Mouse (Mus musculus) cerebellum, adult 9-10 months (tissue): ENCODE data around the gene Gm10322.
A peak's percentile ranks its signal among the peaks of the same experiment; 100 is the strongest.

Experiments used
- DNase-seq: peaks from one replicate; pipeline ENCODE4 v3.0.0; 2022

The Gm10322 gene

DNA sequence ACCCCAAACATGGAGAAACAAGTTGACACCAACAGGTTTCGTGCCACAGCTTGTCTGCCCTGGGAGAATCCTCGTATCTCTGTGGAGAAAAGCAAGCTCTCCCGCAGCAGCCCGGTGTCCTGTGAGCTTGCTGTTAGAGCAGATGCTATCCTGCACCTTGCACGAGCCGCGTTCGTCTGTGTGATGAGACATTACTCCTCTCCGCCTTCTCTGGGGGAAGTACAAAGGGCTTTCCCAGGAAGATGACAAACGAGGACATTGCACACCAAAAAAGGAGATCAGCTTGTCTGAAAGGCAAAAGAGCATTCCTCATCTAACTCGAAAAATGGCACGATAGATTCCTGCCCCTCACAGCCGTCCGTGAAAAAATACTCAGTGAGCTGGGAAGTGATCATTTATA, 13.0 kb upstream of the Gm10322 start:
- peak; percentile 65 for DNase-seq

DNA sequence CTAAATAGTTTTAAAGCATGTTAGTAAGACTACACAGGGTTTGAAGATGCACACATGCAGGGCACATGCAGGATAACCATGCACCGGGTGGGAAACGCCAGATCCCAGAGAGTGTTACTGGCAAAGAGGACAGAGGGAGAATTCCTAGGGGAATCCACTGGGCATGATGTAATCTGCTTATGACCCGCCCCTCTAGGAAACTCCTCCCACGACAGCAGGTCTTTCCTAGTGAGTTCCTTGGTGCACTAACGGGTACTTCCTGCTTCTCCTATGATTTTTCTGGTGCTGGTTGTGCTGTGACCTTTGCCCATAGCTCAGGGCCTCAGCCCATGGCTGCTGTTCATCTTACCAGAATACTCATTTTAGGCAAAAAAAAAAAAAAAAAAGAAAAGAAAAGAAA, 12.0 kb upstream of the Gm10322 start:
- DNase-seq = peak; percentile 51

DNA sequence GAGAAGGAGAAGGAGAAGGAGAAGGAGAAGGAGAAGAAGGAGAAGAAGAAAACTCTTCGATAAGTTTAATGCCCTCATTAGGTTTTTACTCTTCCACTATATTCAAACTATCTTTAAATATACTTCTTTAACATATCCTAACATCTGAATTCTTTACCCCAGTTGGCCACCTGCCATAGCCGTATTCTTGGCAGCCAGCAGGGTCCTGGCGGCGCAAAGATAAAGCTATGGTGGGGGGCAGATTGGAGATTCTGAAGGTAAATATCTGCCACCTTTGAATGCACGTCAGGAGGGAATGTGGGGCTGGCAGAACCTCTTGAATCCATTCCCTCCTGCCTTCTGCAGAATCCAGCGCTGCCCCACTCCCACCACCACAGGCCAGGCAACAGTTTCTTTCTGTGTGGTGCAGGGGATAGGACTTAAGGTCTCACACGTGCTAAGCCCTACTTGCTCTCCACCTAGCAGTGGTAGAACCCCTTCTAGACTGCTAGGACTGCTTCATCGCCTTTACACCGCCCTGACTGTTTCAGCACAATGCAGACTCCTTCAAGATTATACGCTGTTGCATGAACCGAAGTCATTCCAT, 10.9 kb upstream of the Gm10322 start:
- no peak for DNase-seq

DNA sequence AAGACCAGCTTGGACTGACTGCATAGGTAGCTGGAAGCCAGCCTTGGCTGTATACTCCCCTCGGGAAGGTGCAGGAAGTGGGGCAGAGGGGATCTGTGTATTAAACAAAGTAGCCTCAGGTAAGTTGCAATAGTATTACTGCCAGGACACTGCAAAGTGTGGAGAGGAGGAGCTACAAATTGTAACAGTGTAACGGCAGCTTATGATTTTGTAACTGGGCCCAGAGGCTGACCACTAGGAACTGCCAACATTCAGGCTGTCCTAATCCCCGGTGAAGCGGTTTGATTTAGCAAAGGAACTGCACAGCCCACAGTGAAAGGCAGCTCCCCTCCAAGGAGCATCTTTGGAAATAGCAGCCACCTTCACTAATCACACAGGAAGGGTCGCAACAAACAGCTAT, 2.6 kb upstream of the Gm10322 start:
- peak; percentile 54 for DNase-seq

DNA sequence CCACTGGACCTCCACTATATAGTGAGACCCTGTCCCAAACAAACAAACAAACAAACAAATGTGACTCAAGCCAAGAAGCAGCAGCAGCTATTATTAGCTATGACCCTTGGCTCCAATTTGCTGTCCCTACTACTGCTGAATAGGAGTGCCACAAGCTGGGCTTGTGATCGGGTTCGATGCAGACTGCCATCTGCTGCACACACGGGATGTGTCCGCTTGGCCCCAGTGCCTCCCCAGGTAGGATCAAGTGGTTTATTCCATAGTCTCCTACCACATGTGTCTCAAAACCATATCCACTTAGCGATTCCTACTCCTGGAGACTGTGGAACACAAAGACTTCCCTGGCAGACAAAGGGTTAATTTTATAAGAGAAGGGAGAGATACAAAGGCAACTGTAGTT, 1.7 kb upstream of the Gm10322 start:
- DNase-seq = peak; percentile 81

DNA sequence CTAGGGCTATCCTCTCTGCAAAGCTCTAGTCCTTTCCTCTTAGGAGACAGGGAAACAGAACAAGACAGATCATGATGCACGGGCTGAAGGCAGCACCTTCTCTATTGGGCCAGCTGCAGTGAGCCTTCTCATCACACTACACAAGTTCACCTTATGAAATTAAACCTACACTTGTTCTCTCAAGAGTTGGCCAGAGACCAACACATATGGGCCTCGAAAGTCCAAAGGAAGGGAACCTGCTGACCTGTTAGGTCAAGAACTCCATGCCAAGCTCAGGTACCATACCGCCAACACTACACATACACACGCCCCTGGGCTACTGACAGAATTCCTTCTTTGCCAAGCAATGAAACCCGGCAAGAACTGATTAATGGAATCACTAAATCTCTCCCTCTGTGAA, 452 bp upstream of the Gm10322 start:
- DNase-seq = peak; percentile 68

DNA sequence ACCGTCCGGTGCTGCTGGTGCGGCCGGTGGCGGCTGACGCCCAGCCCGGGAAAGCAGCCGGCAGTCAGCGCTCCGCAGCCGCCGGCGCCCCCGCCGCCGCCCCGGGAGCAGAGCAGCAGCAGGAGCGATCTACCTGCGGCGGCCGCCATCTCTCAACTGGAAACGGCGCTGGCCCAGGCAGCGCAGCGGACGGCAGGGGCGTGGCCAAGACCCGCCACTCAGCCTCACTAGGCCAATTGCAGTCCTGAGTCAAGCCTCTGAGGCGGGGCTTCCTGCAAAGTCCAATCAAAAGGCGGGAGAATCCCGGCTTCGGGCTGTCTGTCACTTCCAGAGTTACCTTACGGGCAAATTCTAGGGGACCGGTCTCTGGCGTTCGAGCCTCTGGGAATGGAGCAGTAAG, 659 bp downstream of the Gm10322 start, which contains the start of gene Mcu:
Gene Mcu (minus strand): TSS at position 171 of the 400 bp plus-strand sequence.
- DNase-seq = peak; percentile 98

DNA sequence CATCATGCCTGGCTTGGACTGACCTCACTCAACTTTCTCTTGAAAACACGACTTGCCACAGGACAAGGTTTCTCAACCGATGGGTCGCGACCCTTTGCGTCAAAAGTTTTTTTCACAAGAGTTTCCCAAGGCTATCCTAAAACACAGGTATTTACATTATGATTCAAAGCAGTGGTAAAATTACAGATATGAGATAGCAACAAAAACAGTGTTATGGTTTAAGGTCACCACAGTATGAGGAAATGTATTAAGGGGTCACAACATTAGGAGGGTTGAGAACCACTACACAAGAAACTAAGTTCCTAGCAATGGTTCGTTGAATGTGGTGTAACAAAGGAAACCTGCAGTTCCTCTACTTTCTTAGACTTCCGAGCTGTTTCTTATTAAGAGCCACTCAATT, 1.9 kb downstream of the Gm10322 start:
- DNase-seq = no peak

DNA sequence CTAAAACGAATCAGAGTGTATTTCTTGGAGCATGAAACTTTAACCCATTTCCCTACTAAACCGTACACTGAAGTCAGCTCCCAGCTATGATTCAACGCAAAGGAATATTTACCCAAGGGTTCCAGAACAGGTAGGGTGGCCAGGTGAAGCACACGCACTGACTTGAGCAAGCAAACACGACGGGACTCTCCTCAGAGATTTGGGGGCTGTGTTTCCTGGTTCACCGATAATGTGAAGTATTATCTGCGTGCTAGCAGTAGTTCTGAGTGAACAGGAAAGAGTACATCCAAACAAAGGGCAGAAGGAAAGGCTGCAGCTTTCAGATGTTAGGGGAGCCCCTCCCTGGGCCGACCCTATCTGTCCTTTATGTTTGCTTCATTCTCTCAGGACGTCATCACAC, 5.5 kb downstream of the Gm10322 start:
- DNase-seq = no peak

DNA sequence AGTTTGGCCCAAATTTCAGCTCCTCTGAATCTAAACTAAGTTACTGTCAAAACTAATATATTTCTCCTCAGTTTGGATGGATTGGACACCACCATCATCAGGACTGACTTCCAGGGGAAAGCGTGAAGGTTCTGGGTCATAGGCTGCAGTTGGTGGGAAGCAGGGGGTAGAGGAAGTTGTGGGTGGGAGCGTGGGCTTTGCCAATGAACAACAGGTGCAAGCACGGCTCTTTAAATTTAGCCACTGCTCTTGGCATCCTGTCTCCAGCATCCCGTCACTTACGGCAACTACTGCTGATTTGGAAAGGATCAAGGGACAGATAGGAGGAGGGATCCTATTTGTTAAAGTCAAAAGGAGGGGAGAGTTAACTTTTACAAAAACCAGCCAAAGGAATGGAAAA, 7.6 kb downstream of the Gm10322 start:
- DNase-seq = peak; percentile 63

DNA sequence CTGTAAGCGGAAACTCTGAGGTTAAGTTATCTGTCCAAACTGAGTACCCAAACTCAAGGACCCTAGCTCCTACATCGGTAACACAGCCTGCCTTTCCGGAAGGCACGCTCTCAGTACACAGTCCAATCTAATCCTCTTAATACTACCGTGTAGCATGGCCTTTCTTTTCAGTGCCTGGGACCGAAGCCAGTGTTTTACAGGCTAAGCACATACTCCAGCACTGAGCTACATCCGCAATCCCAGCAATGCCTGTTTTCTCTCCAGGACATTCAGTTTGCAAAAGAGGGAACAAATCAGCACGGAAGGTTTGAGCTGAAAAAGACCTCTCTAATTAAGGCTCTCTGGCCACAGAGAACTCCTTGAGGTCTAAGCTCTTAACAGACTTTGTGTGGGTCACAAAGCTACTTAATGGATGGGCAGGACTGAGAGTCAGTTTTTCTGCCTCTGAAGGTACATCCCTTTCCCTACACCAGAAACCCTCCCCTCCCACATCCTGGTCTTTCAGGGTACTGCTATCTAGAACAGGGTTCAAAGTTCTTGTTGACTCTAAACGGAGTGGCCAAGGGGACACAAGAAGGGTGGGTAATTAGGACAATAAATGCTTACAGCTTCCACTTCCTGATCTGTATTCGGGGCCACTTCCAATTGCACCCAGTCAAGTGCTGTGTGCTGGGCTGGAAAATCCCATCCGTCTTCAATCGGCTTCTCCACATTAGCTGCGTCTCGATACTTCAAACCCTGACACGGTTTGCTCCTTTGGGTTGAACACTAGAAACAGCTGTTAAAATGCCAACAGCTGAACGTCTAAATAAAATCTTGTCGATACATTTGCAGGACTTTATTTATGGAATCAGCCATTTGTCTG, 13.0 kb downstream of the Gm10322 start:
- no peak for DNase-seq

DNA sequence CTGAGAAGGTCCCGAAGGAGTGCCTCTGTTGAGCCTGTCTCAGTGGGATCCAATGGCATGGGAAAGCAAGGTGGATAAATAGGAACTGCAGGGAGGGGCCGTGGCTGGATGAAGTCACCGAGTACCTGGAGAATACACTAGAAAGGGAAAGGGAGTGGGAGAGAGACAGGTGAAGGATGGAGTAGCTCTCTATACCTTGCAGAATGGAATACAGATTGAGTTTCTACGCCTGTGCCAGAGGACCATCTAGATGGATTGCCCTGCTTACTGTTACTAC, 13.6 kb downstream of the Gm10322 start:
- DNase-seq = no peak

DNA sequence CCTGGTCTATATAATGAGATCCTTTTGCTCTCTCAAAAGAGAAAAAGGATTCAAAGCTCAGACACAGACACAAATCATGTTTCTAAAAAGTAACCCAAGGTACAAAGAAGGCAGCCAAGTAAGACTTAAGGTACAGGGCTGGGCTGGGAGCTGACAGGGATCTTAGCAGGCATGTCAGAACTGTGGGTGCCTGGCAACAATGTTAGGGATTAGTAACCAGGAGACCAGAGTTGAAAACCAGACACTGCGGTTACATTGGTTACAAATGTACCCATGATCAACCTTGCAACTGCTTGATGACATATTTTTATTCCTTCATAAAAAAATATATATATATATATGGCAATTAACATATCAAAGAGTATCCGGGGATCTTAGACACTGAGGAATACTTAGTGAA, 20.2 kb downstream of the Gm10322 start:
- no peak for DNase-seq

DNA sequence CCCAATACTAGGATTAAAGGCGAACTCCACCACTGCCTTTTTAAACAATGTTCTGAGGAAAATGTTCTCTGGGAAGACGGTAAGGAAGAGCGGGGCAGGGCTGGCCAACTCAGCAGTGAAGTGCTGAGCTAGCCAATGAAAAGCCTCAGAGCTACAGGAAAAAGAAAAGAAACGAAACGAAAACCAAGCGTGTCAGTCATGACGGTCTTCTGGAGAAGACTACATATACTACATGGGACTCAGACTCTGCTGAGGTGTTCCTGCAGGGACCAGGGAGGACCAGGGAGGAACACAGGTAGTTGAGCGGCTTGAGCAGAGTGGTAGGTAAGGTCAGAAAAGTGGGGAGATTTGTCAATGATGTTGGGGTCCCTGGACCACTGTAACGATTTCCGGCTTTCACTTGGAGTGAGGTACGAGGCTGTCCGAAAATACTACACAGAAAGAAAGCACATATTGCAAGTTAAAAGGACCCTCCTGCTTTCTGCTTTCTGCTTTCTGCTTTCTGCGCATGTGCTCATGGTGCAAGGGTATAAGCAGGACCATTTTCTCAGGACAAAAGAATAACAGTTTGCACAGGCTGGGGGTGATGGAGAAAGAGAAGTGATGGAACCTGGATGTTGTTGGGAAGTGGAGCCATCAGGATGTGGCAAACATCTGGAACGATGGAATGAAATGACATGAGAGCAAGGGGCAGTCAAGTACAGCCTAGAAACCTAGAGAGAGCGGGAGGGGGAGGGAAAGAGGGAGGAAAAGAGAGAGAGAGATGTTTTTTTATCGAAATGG, 21.1 kb downstream of the Gm10322 start:
- DNase-seq = no peak

DNA sequence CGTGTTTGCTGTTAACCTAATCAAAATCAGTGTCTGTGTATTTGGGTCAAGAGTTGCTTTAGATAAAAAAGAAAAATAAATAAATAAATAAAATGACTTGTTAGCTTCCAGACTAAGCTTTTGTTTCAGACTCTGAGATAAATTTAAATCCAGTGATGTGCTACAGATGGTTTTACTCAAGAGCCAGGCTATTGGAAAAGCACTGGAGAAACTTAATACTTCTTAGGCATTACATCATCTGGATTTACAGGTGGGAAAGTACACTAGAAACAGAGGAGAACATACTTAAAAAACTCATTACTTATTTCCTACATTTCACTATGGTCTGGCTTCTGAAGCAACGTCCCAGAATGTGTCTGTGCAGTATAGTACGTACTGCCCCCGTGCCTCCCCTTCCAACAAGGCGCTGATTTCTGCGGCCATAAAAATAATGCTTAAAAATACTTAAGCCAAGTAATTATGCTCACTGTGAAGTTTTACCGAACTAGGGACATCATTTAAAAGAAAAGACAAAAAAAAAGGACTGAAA, 21.8 kb downstream of the Gm10322 start:
- DNase-seq = no peak

DNA sequence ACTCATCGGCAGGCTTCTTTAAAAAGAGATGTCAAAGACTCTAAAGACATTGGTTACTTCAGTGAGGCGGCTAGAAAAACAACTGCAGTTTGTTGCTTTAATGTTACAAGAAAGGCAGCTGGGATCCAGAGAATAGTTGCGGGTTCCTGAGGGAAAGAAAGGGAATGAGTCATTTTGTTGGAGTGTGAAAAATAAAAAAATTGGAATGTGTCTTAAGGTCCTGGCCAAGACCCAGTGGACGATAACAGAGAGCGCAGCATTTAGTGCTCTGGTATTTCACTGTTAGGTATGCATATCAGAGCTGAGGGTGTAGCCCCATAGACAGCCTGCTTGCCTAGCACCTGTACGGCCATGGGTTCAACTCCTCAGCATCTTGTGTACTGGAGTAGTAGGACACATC, 22.7 kb downstream of the Gm10322 start:
- no peak for DNase-seq

DNA sequence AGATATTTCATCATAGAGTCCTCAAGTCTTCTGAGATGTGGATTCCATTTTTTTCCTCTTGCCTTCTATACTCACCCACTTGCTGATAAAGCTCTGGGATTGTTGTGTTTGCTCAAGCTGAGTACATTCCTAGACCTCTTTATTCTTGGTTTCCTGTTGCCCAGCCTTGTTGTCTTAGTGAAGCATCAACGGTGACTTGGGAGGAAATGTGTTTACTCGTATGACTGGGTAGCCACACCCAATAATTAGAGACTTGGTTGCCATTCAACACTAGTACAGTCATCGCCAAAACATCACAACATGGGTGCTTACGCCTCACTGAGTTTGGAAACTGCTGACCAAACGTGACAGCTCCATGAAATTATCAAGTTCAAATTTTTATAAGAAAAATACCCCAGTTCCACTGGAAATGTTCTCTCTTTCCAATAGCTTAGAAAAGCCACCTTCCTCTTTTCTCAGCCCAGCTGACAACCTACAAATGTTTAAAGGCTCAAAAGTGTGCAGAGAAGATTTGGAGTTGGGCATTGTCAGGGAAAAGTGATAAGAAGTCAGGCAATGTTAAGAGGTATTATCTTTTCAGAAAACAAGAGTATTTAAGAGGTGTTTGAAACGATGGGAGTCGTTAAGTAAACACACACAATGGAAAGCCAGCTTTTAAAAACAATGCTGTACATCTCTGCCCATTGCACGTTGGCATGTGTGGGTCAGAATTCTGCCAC, 27.0 kb downstream of the Gm10322 start:
- no peak for DNase-seq

DNA sequence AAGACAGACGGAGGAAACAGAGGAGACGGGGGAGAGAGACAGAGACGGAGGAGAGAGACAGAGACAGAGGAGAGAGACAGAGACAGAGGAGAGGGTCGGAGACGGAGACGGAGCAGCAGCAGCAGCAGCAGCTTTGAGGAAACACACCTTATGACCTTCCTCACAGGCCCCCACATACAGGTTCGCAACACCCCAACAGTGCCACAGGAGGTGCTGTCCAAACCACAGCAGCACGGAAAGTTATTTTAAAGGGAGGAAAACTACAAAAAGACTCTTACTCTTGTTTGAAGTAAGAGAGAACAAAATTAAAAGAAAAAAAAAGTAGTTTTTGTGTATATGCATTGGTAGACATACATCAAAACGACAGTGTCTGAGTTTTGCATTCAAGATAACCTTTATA, 27.8 kb downstream of the Gm10322 start:
- no peak for DNase-seq

DNA sequence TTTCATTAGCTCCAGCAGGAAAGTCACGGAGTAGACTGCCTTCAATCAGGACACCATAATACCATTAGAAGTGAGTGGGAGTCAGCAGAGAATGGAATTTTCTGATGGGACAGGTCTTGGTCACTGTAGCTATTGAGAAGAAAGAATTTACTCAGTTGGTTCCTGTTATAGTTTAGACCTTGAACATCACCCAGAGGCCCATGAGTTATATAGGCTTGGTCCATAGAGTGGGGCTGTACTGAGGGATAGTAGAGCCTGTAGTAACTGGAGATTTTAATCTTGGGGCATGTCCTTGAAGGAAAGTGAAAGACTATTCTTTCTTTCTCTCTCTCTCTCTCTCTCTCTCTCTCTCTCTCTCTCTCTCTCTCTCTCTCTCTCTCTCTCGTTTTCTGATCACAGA, 28.8 kb downstream of the Gm10322 start:
- DNase-seq = no peak

DNA sequence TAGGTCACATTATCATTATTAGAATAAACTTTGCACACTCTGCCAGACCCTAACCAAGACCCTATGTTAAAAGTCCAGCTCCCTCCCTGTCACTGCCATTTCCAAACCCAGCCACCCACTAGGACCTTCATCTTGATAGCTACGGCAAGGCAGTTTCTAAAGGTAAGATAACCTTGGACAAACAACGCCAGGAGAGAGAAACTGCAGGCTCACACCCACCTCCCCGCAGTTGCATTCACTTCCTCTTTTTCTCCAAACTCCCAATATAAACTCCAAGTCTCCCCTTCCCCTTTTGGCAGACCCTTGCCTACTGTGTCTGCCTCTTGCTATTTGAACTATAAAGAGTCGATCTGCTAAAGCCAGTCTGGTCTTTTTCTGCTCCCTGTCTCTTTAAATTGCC, 29.3 kb downstream of the Gm10322 start:
- DNase-seq = no peak

DNA sequence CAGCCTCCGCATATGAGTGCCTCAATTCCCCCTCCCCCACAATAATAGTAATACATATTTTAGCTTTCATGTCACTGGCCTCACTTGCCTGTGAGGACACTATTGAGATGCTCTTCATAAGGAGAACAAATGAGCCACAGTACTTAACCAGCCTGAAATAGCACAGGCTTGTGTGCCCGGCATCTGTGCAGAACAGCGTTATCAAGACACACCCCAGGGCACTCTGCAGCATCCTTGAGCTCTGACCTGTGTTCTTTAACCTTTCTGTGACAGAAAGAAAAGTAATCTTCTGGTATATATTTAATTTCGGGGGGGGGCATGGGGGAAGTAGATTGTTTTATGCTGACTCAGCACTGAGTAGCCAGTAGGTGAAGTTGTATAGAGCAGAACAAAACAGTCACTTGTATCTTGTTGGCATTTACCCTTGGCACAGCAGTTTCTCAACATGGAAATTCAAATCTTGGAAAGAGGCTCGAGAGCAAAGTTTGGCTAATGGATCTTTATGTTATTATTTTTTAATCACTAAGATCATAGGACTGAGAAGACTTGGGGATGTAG, 31.0 kb downstream of the Gm10322 start:
- no peak for DNase-seq

DNA sequence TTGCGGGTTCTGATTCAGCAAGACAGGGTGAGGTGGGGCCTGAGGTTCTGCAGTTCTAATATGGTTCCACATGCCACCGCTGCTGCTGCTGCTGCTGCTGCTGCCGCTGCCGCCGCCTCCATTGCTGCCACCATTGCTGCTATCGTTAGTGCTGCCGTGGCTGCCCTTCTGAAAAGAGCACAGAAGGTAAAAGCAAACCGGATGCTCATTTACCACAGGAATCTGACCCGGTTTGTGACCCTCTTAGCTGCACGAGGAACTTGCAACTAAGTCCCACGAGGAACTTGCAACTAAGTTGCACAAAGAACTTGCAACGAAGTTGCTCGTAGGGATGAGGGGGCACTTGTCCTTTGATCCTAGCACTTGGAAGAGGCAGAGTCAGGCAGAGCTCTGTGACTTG, 40.9 kb downstream of the Gm10322 start:
- DNase-seq = no peak

DNA sequence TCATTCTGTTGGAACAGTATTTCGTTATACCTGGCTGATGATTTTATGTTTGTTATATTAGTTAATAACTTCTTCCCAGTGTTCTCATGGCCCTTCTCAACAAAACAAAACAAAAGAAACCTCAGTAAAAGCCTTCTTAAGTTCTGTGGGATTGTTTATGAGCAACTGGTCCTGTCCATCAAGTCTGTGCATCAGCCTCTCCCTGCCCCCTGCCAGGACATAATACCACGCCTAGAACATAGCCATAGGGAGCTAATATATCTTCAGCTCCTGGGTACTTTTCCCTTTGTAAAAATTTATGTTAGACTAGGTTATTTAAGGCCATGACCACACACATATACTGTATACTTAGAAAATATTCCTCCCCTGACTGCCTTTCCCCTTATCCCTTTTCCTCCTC, 48.9 kb downstream of the Gm10322 start:
- no peak for DNase-seq
